Mouse (Mus musculus) intestine, embryonic 16.5 days (tissue): ENCODE data around the gene Kirrel3. TPM values are rescaled to one million over a fixed set of nuclear protein-coding genes. Genes with fewer than 3 reads are reported as not detected.

Source experiments
- ATAC-seq: fragments of 200-750 bp; cut with Nextera tagmentation; 2 replicates; pipeline ENCODE4 v1.8.0; 2017; ENCODE audit warnings: moderate TSS enrichment, moderate library complexity
- H3K27ac ChIP-seq: fragments of 300-500 bp; sonication (generic); 2 replicates; pipeline ENCODE4 v1.5.1; 2014; ENCODE audit warnings: mild to moderate bottlenecking, low read length
- H3K27me3 ChIP-seq: fragments of 300-500 bp; sonication (generic); replicated peaks from 2 replicates; pipeline ENCODE4 v1.6.1; 2014; ENCODE audit warnings: low read length, control low read depth, mixed read lengths; ENCODE audit not compliant: control insufficient read depth, insufficient read depth
- H3K36me3 ChIP-seq: fragments of 300-500 bp; sonication (generic); 2 replicates; pipeline ENCODE4 v1.6.1; 2014; ENCODE audit warnings: low read length, control low read depth; ENCODE audit not compliant: control insufficient read depth, insufficient read depth
- H3K4me1 ChIP-seq: fragments of 300-500 bp; sonication (generic); 2 replicates; pipeline ENCODE4 v1.6.1; 2014; ENCODE audit warnings: low read length, control low read depth, mixed read lengths; ENCODE audit not compliant: control insufficient read depth, insufficient read depth
- H3K4me2 ChIP-seq: fragments of 300-500 bp; sonication (generic); 2 replicates; pipeline ENCODE4 v1.6.1; 2014; ENCODE audit warnings: low read depth, low read length, control low read depth
- H3K4me3 ChIP-seq: fragments of 300-500 bp; sonication (generic); 2 replicates; pipeline ENCODE4 v1.5.1; 2014; ENCODE audit warnings: mild to moderate bottlenecking, low read length
- H3K9ac ChIP-seq: fragments of 300-500 bp; sonication (generic); 2 replicates; pipeline ENCODE4 v1.6.1; 2014; ENCODE audit warnings: low read depth, low read length
- H3K9me3 ChIP-seq: fragments of 300-500 bp; sonication (generic); 2 replicates; pipeline ENCODE4 v1.6.1; 2016; ENCODE audit warnings: low read length, control low read depth; ENCODE audit not compliant: control insufficient read depth
- WGBS: fragments of 180-500 bp; shearing (Covaris S2); extraction: QIAGEN DNeasy Blood & Tissue Kit; methylation state at CpG from one replicate; pipeline ENCODE4 v1.1.7; 2014; 5-methylcytosine and 5-hydroxymethylcytosine counted together
- polyA plus RNA-seq: library from polyadenylated mRNA; unstranded; fragments of >200 nt; fragmentation: Nextera tagmentation; extraction: Ambion mirVana; gene quantifications from 2 replicates; pipeline ENCODE4 v1.2.1, GENCODE M21; 2015

Gene Kirrel3
- polyA plus RNA-seq, 1 experiment from 2014 or later, result 1.7 TPM

- no peak overlapping the region for H3K9ac ChIP-seq
- H3K4me3 ChIP-seq, result no peak overlapping the region
- H3K36me3 ChIP-seq, result no peaks in the 10 kb centered on the region
- H3K4me2 ChIP-seq, result no peak overlapping the region
- no peak for ATAC-seq
- 75% methylated on average over 4 of the region's 4 CpGs for WGBS
- H3K27me3 ChIP-seq, result no peaks in the 10 kb centered on the region
- no peaks in the 10 kb centered on the region for H3K9me3 ChIP-seq
- H3K27ac ChIP-seq, result no peak overlapping the region
- no peaks in the 10 kb centered on the region for H3K4me1 ChIP-seq
Observed at GRCm38 (mm10) chr9:34734991-34735390, 249.3 kb downstream of the Kirrel3 start.

DNA sequence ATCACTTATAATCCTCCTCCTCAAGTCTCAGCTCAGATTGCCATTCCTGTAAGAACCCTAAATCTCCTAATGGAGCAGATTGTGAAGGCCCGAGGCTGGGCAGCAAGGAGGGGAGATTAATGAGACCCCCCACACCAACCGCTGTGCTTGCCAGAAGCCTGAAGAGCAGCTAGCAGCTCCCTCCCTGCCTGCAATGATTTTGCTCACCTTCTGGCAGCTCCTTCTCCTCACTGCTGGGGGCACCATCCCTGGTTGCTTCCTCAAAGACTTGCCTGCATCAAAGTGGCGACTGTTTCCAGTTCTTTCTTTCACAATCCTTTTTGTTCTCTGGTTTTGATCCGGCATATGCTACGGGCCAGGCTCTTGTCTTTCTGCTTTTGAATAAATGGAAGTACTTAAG, 253.7 kb downstream of the Kirrel3 start:
- no peak overlapping the region for H3K9ac ChIP-seq
- no peaks in the 10 kb centered on the region for H3K27me3 ChIP-seq
- no peaks in the 10 kb centered on the region for H3K9me3 ChIP-seq
- no peak overlapping the region for H3K4me3 ChIP-seq
- no peaks in the 10 kb centered on the region for H3K4me1 ChIP-seq
- WGBS, result 73% methylated on average over 5 of the region's 5 CpGs
- no peak for ATAC-seq
- no peak overlapping the region for H3K27ac ChIP-seq
- H3K4me2 ChIP-seq, result no peak overlapping the region
- no peaks in the 10 kb centered on the region for H3K36me3 ChIP-seq

DNA sequence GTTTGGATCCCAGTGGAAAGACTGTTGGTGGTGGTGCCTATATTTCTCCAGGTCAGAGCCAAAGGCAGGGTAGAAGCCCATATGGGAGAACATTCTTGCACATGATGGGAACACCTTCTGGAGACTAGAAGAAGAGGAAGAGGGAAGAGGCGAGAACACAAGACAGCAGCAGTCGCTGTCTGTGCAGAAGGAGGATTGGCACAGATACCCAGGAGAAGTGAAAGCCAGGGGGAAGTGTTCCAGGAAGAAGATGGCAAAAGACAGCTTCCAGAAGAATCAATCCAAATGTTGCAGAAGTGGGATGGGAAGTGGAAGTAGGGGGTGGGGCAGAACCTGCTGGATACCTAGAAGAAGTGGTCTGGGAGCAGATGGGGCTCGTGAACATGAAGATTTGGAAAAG, 255.1 kb downstream of the Kirrel3 start:
- no peak overlapping the region for H3K4me2 ChIP-seq
- no peak for ATAC-seq

GRCm38 (mm10) chr9:34748003-34748402, 262.3 kb downstream of the Kirrel3 start:
- Histone ChIP-seq H3K9me3 (no peaks in the 10 kb centered on the region), H3K27ac (no peak overlapping the region), H3K4me2 (no peak overlapping the region), H3K9ac (no peak overlapping the region), H3K4me3 (no peak overlapping the region), H3K36me3 (no peaks in the 10 kb centered on the region), H3K27me3 (no peaks in the 10 kb centered on the region), H3K4me1 (peaks cover 6% of the 10 kb centered on the region; the same call in 1 of the 2 replicates)
- no peak for ATAC-seq
- WGBS, result 35% methylated on average over 2 of the region's 2 CpGs

More for the DNA sequence above, 255.1 kb downstream of the Kirrel3 start:
- Histone ChIP-seq H3K9me3 (no peaks in the 10 kb centered on the region), H3K27ac (no peak overlapping the region), H3K4me1 (no peaks in the 10 kb centered on the region), H3K9ac (no peak overlapping the region), H3K4me3 (no peak overlapping the region), H3K36me3 (no peaks in the 10 kb centered on the region), H3K27me3 (no peaks in the 10 kb centered on the region)
- 95% methylated on average over 3 of the region's 3 CpGs for WGBS

DNA sequence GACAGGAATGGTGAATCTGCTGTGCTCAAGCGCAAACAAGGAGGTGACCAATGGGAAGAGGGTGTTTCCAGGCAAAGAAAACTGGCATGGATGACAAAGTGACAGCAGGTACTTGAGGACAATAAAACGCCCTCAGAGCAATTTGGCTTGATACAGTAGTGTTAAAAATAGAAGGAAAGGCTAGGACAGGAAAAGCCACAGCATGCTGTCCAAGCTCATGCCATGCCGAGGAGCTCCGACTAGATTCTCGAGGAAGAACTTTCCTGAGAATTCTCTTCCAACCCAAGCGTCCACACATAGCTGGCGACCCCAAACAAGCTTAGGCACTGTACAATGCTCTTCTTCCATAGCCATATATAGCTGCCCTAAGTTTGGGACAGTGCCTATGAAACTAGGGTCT, 263.5 kb downstream of the Kirrel3 start:
- Histone ChIP-seq H3K4me1 (peaks cover 6% of the 10 kb centered on the region; the same call in 1 of the 2 replicates), H3K27ac (no peak overlapping the region), H3K4me2 (no peak overlapping the region), H3K9ac (no peak overlapping the region), H3K9me3 (no peaks in the 10 kb centered on the region), H3K27me3 (no peaks in the 10 kb centered on the region), H3K36me3 (no peaks in the 10 kb centered on the region), H3K4me3 (no peak overlapping the region)
- 90% methylated on average over 7 of the region's 7 CpGs for WGBS
- ATAC-seq, result no peak

GRCm38 (mm10) chr9:34749877-34750276, 264.2 kb downstream of the Kirrel3 start:
- Histone ChIP-seq H3K4me2 (no peak overlapping the region), H3K4me1 (peaks cover 6% of the 10 kb centered on the region; the same call in 1 of the 2 replicates), H3K36me3 (no peaks in the 10 kb centered on the region), H3K9ac (no peak overlapping the region), H3K4me3 (no peak overlapping the region), H3K27ac (no peak overlapping the region), H3K27me3 (no peaks in the 10 kb centered on the region), H3K9me3 (no peaks in the 10 kb centered on the region)
- 52% methylated on average over 4 of the region's 4 CpGs for WGBS
- no peak for ATAC-seq

DNA sequence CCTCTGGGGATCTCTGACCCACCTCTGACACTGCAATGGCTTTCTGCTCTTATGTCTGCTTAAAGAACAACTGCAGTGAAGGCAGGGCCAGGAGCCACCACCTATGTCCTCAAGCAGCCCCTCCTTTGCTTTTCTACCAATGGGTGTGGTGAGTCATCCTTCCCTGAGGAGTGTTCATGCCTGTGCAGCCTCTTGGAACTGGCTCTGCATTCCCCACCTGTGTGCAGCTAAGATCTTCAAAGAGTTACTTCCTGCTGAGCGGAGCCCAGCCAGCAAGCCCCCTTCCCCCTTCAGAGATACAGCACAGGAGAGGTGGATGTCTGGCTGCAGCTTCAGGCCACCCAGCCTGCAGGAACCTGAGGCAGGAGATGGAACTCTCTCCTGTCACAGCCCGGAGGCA, 265.2 kb downstream of the Kirrel3 start:
- no peak overlapping the region for H3K4me3 ChIP-seq
- no peaks in the 10 kb centered on the region for H3K27me3 ChIP-seq
- no peak overlapping the region for H3K4me2 ChIP-seq
- 38% methylated on average over 2 of the region's 2 CpGs for WGBS
- H3K9me3 ChIP-seq, result no peaks in the 10 kb centered on the region
- H3K27ac ChIP-seq, result no peak overlapping the region
- H3K9ac ChIP-seq, result no peak overlapping the region
- peaks cover 6% of the 10 kb centered on the region; the same call in 1 of the 2 replicates for H3K4me1 ChIP-seq
- no peaks in the 10 kb centered on the region for H3K36me3 ChIP-seq
- no peak; the same call in 1 of the 2 replicates for ATAC-seq

DNA sequence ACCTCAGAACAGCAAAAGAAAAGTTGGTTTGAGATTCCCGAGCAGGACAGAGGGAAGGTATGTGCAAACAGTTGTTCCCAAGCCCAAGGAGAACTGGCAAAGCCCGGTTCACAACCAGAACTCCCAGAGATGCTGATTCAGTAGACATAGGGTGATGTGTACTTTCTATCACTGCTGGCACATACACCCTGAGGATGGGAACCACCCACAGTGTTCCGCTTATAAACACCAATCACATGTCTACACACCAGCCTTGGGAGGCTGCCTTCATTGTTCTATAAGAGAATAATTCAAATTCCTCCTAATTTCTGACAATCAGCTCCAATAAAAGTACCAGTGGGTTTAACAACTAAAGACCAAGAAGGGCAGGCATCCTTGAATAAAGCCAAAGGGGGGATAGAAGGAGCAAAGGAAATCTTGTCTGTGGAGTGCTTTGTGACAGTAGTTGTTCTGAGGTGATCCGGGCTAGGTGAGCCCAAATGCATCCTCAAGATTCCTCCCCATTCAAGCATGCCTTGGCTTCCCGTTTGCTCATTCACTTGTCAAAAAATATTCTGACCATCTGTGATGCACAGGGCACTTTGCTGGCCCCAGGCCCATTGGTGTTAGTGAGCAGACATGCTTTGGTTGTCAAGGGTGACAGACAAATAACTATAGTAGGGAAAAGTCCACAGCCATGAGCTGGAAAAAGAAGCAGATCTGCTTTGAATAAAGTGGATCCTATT, 266.5 kb downstream of the Kirrel3 start:
- no peak for ATAC-seq
- H3K36me3 ChIP-seq, result no peaks in the 10 kb centered on the region
- H3K27ac ChIP-seq, result no peak overlapping the region
- H3K9me3 ChIP-seq, result no peaks in the 10 kb centered on the region
- H3K9ac ChIP-seq, result no peak overlapping the region
- H3K4me1 ChIP-seq, result peaks cover 6% of the 10 kb centered on the region; the same call in 1 of the 2 replicates
- no peak overlapping the region for H3K4me3 ChIP-seq
- no peaks in the 10 kb centered on the region for H3K27me3 ChIP-seq
- WGBS, result 79% methylated on average over 5 of the region's 5 CpGs
- H3K4me2 ChIP-seq, result no peak overlapping the region

GRCm38 (mm10) chr9:34752801-34753170, 267.1 kb downstream of the Kirrel3 start:
- 19% methylated on average over 4 of the region's 4 CpGs for WGBS
- H3K27ac ChIP-seq, result no peak overlapping the region
- no peak overlapping the region for H3K4me3 ChIP-seq
- no peaks in the 10 kb centered on the region for H3K9me3 ChIP-seq
- peaks cover 6% of the 10 kb centered on the region; the same call in 1 of the 2 replicates for H3K4me1 ChIP-seq
- no peaks in the 10 kb centered on the region for H3K36me3 ChIP-seq
- H3K27me3 ChIP-seq, result no peaks in the 10 kb centered on the region
- H3K4me2 ChIP-seq, result no peak overlapping the region
- H3K9ac ChIP-seq, result no peak overlapping the region
- ATAC-seq, result no peak

GRCm38 (mm10) chr9:34753891-34754290, 268.2 kb downstream of the Kirrel3 start:
- ATAC-seq, result no peak

More at GRCm38 (mm10) chr9:34753891-34754290, 268.2 kb downstream of the Kirrel3 start:
- H3K27ac ChIP-seq, result no peak overlapping the region
- H3K36me3 ChIP-seq, result no peaks in the 10 kb centered on the region
- H3K9ac ChIP-seq, result no peak overlapping the region
- no peak overlapping the region for H3K4me3 ChIP-seq
- no peak overlapping the region for H3K4me2 ChIP-seq
- H3K4me1 ChIP-seq, result peaks cover 6% of the 10 kb centered on the region; the same call in 1 of the 2 replicates
- no peaks in the 10 kb centered on the region for H3K27me3 ChIP-seq
- WGBS, result 86% methylated on average over 5 of the region's 5 CpGs
- H3K9me3 ChIP-seq, result no peaks in the 10 kb centered on the region
